Mouse (Mus musculus) hindbrain, embryonic 10.5 days (tissue): ENCODE measurements at regions not wholly inside any gene's neighbourhood (a gene's known extent, or its start where the extent isn't known, plus 50 kb on each side); places are given as distances from the start of the nearest gene placed in this dataset.

ENCODE experiments used
- DNase-seq: peaks from one replicate; pipeline ENCODE4 v3.0.0-alpha.2; 2017; ENCODE audit warnings: low spot score
- H3K27ac ChIP-seq: fragments of 300-500 bp; sonication (generic); 2 replicates; pipeline ENCODE4 v1.5.1; 2016; ENCODE audit warnings: mild to moderate bottlenecking, moderate library complexity
- H3K27me3 ChIP-seq: fragments of 300-500 bp; sonication (generic); 2 replicates; pipeline ENCODE4 v1.6.1; 2016; ENCODE audit warnings: mild to moderate bottlenecking; ENCODE audit not compliant: poor library complexity, insufficient read depth, severe bottlenecking
- H3K36me3 ChIP-seq: fragments of 300-500 bp; sonication (generic); 2 replicates; pipeline ENCODE4 v1.6.1; 2016; ENCODE audit warnings: mild to moderate bottlenecking, moderate library complexity
- H3K4me1 ChIP-seq: fragments of 300-500 bp; sonication (generic); replicated peaks from 2 replicates; pipeline ENCODE4 v1.6.1; 2016; ENCODE audit warnings: mild to moderate bottlenecking
- H3K4me3 ChIP-seq: fragments of 300-500 bp; sonication (generic); 2 replicates; pipeline ENCODE4 v1.5.1; 2016; ENCODE audit warnings: mild to moderate bottlenecking, moderate library complexity
- H3K9me3 ChIP-seq: fragments of 300-500 bp; sonication (generic); 2 replicates; pipeline ENCODE4 v1.6.1; 2016; ENCODE audit warnings: mild to moderate bottlenecking, moderate library complexity
- WGBS: fragments of 180-500 bp; shearing (Covaris S2); methylation state at CpG from one replicate; pipeline ENCODE4 v1.1.7; 2016; 5-methylcytosine and 5-hydroxymethylcytosine counted together

DNA sequence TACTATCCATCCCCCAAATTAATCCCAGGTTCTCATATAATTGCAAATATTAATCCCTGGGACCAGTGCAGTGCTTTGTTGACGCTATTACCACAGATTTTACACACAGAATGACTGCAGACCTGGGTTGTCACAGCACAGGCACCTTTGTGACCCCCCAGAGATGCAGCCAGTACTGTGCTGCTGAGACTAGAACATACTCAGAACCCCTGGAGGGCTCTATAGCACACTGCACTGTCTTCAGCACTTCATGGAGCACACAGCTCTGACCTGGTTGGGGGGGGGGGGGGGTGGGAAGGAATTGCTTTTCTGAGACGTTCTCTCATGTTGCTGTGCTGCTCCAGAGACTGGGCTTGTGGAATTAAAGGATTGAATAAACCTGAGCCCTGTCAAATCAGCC, 154.9 kb upstream of the Gm34302 start:
- Histone ChIP-seq H3K27me3 (no peaks in the 10 kb centered on the region), H3K4me3 (no peak overlapping the region), H3K27ac (no peak overlapping the region), H3K4me1 (no peaks in the 10 kb centered on the region), H3K9me3 (no peaks in the 10 kb centered on the region), H3K36me3 (no peaks in the 10 kb centered on the region)
- DNase-seq: no peak
- WGBS: 47% methylated on average over 2 of the region's 2 CpGs

DNA sequence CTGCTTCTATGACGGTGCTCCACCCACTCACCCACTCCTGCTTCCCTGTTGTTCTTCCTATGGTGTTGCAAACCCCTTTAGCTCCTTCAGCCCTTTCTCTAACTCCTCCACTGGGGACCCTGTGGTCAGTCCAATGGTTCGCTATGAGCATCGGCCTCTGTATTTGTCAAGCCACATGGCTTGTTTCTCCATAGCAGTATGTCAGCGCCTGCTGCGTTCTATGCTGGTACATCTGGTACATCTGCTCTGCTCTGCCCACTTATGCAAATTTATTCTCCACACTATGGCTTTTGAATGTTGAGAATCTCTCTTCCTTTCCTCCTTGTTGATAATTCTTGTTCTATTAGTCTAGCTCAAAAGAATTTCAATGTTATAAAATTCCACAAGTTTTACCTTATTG, 154.2 kb upstream of the Gm34302 start:
- no peaks in the 10 kb centered on the region for H3K9me3 ChIP-seq
- no peaks in the 10 kb centered on the region for H3K4me1 ChIP-seq
- H3K36me3 ChIP-seq: no peaks in the 10 kb centered on the region
- H3K4me3 ChIP-seq: no peak overlapping the region
- 72% methylated on average over 5 of the region's 5 CpGs for WGBS
- H3K27me3 ChIP-seq: no peaks in the 10 kb centered on the region
- no peak for DNase-seq
- H3K27ac ChIP-seq: no peak overlapping the region

DNA sequence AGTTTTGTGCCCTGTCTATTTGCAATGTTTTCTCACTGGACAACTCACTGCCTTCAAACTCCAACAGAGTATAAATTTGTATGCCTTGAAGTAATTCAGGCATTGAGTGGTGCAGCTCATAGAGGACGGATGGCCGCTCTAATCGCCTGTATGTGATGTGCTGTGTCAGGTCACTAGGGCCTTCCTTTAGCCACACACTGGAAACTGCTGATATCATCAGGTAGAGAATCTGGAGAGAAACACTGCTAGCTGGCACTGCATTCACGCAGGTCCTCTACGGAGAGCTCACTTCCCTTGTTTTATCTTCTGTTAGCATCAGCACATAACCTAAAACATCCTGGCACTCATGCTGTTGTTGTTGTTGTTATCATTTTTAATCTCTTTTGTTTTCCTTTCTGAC, 144.0 kb upstream of the Gm34302 start:
- H3K27ac ChIP-seq: no peak overlapping the region
- no peaks in the 10 kb centered on the region for H3K4me1 ChIP-seq

DNA sequence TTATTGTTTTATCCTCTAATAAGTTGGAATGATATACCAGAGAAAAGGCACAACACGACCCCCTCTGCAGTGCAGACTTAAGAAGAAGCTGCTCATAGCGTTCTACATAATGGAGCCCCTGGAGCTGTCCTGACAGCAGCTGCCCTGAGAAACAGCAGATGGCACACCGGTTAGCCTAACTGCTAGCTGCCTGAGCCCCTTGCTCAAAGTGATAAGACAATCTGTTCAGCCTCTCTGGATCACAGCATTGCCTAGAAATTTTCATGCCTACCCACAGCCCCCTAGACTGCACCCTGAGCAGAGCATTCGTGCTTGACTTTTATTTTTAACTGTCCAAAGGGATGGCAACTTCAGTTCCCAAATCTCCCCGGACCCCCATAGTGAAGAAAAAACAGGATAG, 132.4 kb upstream of the Gm34302 start:
- Histone ChIP-seq H3K27me3 (no peaks in the 10 kb centered on the region), H3K9me3 (no peaks in the 10 kb centered on the region), H3K4me3 (no peak overlapping the region), H3K36me3 (no peaks in the 10 kb centered on the region), H3K27ac (0 out of 2 replicates have a peak overlapping the region, but pooled peaks have one; percentile 4), H3K4me1 (peaks cover 5% of the 10 kb centered on the region; the same call in 1 of the 2 replicates)
- 35% methylated on average over 5 of the region's 5 CpGs for whole genome bisulfite sequencing
- DNase-seq: peak; percentile 42

More for the DNA sequence above, 144.0 kb upstream of the Gm34302 start:
- Histone ChIP-seq H3K9me3 (no peaks in the 10 kb centered on the region), H3K27me3 (no peaks in the 10 kb centered on the region), H3K36me3 (no peaks in the 10 kb centered on the region), H3K4me3 (no peak overlapping the region)
- 87% methylated on average over 5 of the region's 5 CpGs for WGBS
- no peak for DNase-seq

DNA sequence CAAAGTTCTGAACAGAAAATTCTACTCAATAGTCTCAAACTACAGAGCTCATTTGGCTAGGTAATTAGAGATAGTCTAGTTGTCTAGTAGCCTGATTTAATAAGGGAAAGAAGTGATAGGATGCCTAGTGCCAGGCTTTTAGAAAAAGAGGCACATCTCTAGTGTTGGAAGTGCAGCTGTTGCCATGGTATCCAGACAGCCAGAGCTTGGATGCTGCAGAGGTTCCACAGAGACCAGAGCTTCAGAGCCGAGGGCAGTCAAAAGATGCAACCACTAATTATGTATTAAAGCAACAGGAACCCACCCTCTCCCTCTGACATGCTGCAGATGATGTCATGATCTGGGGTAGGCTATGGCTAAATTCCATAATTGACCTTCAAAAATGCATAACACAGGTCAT, 130.0 kb upstream of the Gm34302 start:
- Histone ChIP-seq H3K9me3 (no peaks in the 10 kb centered on the region), H3K36me3 (no peaks in the 10 kb centered on the region), H3K27ac (no peak overlapping the region), H3K4me1 (peaks cover 13% of the 10 kb centered on the region), H3K27me3 (no peaks in the 10 kb centered on the region), H3K4me3 (no peak overlapping the region)
- DNase-seq: no peak
- 37% methylated on average over 1 of the region's 1 CpGs for WGBS

DNA sequence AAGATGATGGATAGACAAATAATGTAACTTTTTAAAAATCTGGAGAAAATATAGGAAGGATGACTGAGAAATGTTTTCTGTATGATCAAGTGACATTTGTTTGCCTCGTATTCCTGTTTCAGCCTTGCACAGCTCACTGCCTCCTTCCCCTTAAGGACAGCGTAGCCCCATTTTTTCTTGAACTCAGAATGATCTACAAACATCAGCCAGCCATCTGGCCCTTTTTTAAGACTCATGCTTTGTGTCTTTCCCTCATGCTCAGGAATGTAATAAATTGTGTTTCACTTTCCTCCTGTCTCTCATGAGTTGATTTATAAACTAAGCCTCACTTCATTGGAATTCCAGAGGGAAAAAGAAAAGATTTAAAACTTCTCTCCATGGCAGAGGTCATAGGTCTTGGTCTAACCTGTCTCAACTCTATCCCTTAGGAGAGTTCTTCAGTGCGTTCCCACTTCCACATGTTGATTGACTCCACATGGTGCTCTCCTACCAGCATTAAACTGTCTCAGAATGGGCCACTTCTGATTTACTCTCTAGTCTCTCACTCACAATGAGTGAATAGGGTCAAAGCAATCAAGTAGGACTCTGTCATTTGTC, 129.2 kb upstream of the Gm34302 start:
- no peak for DNase-seq
- H3K4me3 ChIP-seq: no peak overlapping the region
- H3K27me3 ChIP-seq: no peaks in the 10 kb centered on the region
- 63% methylated on average over 3 of the region's 3 CpGs for WGBS
- no peaks in the 10 kb centered on the region for H3K36me3 ChIP-seq
- no peak overlapping the region for H3K27ac ChIP-seq
- peaks cover 13% of the 10 kb centered on the region for H3K4me1 ChIP-seq
- H3K9me3 ChIP-seq: no peaks in the 10 kb centered on the region

DNA sequence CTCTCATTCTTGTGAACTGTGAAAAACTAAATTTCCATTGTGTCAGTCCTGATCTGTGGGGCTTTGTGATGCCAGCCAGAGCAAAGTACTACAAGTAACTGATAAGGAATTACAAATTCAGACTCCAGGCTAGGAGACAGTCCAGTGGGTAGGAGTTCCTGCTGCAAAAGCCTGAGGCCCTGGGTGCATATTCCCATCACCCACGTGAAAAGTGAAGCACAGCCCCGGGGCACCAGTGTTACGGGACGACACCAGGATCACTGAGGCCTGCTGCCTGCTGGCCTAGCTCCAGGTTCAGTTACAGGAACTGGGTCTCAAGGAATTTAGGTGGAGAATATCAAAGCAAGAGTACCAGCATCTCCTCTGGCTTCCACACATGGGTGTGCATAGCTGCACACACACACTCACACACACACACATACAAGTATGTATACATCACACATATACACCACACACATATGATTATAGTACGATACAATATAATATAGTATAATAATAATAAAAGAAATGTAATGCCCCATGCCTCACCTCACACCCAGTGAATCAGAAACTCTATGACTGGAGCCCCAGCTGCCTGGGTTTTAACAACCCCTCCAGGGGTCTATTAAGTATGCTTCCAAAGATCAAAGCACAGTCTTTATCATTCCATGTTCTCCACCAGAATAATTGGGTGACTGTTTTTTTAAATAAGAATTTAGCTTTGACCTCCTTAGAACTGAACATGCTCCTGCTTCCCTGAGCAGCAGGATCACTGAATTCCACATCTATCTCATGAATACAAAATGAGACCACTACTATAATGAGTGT, 126.6 kb upstream of the Gm34302 start:
- Histone ChIP-seq H3K4me1 (peaks cover 8% of the 10 kb centered on the region), H3K36me3 (no peaks in the 10 kb centered on the region), H3K27me3 (no peaks in the 10 kb centered on the region), H3K9me3 (no peaks in the 10 kb centered on the region), H3K27ac (no peak overlapping the region), H3K4me3 (no peak overlapping the region)
- WGBS: 44% methylated on average over 5 of the region's 5 CpGs
- DNase-seq: peak; percentile 7

DNA sequence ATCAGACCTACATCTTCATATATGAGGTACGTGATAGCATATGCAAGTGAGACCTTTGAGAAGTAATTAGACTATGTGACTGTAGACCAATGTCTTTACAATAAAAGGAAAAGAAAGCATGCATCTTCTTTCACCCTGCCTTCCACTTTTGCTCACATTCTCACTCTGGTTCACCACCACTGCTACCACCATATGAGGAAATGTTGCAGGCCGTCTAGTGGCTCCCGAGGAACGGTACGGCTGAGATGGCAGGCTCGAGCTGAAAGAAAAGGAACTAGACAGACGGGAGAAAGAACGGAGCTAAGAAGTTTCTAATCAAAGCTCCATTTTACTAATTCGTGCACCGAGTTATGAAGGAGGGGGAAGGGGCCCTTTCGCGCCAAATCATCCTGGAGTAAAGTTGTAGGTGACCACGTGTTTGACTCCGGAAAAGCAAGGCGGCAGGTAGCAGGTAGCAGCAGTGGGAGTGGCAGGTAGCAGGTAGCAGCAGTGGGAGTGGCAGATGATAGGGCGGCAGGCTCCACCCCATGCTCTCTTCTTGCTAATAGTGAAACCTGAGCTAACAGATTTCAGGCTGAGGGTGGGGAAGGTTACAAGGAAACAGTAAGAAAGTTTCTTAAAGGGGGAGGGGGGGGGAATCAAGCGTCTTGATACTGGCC, 125.9 kb upstream of the Gm34302 start:
- Histone ChIP-seq H3K9me3 (no peaks in the 10 kb centered on the region), H3K27ac (no peak overlapping the region), H3K4me1 (peaks cover 8% of the 10 kb centered on the region), H3K4me3 (no peak overlapping the region), H3K27me3 (no peaks in the 10 kb centered on the region), H3K36me3 (no peaks in the 10 kb centered on the region)
- no peak for DNase-seq
- whole genome bisulfite sequencing: 27% methylated on average over 17 of the region's 17 CpGs

DNA sequence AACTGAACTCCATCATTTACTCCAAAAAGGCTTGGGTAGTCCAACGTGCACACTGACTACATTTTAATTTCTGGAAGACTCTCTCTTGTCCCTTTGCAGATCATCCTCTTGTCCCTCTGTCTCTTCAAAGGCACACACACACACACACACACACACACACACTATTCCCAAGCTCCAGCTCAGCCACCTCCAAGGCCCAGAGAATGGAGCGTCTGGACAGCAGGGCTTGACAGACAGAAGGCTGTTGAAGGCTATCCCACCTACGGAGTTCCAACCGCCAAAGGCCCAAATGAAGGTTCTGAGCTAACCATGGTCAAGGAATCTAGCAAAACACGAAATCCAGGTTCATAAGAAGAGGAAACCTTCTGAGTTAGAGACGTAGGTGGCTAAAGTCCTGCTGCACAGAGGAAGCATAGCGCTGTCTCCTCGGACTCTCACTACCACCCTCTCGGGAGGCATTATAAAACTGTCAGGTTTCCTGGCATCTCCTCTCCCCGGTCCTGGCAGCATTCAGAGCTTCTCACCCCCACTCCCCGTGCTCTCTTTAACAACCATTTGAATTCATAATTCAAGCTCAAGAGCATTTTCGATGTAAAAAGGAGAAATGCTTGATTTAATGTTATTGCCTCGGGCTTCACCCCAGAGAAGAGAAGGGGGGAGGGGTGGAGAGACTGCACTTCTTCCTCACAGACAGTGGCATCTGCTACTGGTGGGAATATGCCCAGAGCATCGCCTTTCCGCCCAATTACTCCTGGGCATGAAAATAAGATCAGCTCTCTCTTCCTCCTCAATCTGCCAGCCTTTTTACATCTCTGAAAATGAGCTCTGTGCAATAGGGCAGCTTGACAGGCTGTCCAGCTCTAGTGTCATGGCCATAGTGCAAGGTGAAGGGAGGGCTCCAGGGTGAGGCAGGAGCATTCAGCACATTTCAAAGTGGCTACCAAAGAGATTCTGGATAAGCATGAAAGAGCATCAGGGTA, 99.3 kb upstream of the Gm34302 start:
- Histone ChIP-seq H3K4me3 (no peak overlapping the region), H3K9me3 (no peaks in the 10 kb centered on the region), H3K27me3 (no peaks in the 10 kb centered on the region), H3K36me3 (no peaks in the 10 kb centered on the region), H3K27ac (no peak overlapping the region), H3K4me1 (0 out of 2 replicates have a peak, but pooled peaks cover 4% of the 10 kb centered on the region)
- DNase-seq: no peak
- WGBS: 87% methylated on average over 15 of the region's 15 CpGs

DNA sequence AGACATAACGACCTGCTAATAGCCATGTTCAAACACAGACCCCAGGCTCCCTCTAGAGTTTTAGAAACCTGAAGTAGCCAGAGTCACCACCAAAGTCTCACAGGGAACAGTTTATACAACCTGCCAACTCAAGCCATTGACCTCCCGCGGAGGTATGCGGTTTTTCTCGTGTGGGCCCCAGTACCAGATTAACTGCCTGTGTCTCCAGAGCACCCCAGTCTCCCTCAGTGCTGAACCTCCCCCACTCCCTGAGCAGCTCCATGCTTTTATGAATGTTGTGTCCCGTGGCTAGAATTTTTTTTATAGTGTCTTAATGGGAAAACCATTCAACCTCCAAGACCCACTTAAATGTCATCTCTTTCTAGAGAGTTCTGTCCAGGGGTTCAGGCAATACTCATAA, 98.5 kb upstream of the Gm34302 start:
- 69% methylated on average over 6 of the region's 6 CpGs for WGBS
- DNase-seq: no peak
- 0 out of 2 replicates have a peak, but pooled peaks cover 4% of the 10 kb centered on the region for H3K4me1 ChIP-seq
- no peaks in the 10 kb centered on the region for H3K36me3 ChIP-seq
- no peak overlapping the region for H3K27ac ChIP-seq
- no peaks in the 10 kb centered on the region for H3K27me3 ChIP-seq
- H3K4me3 ChIP-seq: no peak overlapping the region
- no peaks in the 10 kb centered on the region for H3K9me3 ChIP-seq

DNA sequence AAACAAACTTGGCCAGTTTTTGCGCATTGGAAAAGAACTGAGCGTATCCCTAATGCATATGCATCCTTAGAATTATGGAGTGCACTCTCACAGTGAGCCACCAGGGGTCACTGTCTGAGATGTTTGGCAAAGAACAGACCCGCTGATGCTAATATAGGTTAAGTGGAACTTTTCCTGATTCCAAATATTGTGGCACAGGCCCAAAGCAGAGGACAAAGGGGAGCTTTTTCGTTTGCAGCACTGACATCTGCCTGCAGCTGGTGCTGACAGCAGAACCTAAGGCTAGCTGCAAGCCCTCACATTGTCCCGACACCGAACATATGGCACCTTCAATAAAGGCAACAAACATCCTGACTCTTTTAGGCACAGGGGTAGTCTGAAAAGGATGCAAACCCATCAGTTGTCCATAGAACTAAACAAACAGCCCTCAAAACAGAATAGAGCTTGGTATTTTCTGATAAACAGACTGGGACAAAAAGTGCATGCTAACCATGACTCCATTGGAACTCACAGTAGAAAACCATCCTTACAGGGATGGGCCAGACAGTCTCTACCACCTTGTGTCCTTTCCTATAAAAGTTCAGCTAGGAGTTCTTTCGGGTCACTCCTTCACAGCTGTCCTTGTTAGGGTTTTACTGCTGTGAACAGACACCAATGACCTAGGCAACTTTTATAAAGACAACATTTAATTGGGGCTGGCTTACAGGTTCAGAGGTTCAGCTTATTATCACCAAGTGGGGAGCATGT, 87.1 kb upstream of the Gm34302 start:
- H3K9me3 ChIP-seq: no peaks in the 10 kb centered on the region
- no peaks in the 10 kb centered on the region for H3K4me1 ChIP-seq
- H3K4me3 ChIP-seq: no peak overlapping the region
- WGBS: 61% methylated on average over 7 of the region's 7 CpGs
- H3K36me3 ChIP-seq: no peaks in the 10 kb centered on the region
- H3K27me3 ChIP-seq: no peaks in the 10 kb centered on the region
- no peak overlapping the region for H3K27ac ChIP-seq
- DNase-seq: peak; percentile 79

DNA sequence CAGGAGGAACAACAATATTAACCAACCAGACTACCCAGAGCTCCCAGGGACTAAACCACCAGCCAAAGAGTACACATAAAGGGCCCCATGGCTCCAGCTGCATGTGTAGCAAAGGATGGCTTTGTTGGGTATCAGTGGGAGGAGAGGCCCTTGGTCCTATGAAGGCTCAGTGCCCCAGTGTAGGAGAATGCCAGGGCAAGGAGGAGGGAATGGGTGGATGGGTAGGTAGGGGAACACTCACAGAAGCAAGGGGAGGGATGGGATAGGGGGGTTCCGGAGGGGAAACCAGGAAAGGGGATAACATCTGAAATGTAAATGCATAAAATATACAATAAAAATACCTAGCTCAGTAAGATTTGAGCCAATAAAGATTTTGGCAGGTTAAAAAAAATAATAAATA, 86.4 kb upstream of the Gm34302 start:
- no peak for DNase-seq
- H3K27ac ChIP-seq: no peak overlapping the region
- no peaks in the 10 kb centered on the region for H3K4me1 ChIP-seq
- no peak overlapping the region for H3K4me3 ChIP-seq
- H3K36me3 ChIP-seq: no peaks in the 10 kb centered on the region
- WGBS: 81% methylated on average over 1 of the region's 1 CpGs
- no peaks in the 10 kb centered on the region for H3K9me3 ChIP-seq
- H3K27me3 ChIP-seq: no peaks in the 10 kb centered on the region
